Mouse (Mus musculus): Measurements from ENCODE around the gene Tbce.
"Not testable (repeated sequence)": the region's sequence is repeated elsewhere in the genome, so short reads cannot be mapped to it uniquely, and the experiment has no call there.

The Tbce gene

DNA sequence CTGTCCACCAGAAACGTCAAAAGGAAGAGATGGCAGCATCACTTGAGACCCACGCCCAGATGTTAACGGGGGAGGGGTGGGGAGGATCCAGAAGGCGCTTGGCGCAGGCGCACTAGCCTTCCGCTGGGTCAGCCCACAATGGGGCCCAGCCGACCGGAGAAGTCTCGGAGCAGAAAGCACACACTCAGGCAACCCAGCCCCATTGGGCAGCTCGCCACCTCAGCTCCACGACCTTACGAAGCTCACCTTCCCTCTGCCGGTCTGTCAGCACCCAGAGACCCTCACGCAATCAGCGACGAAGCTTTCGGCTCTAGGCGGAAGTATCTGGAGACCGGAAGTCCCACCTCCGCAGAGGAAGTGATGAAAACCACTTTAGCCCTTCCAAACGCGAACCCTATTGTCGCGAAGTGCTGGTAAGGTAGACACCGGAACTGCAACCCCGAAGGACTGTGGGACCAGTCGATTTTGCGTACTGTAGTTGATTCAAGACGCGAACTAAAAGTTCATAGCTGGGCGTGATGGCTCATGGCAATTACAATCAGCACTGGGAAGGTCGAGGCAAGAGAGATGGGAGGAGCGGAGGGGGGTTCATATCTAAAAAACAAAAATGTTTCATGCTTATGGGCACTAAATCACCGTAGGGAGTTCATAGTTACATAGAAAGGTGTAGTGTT lies at the start of gene Tbce:
Gene Tbce (minus strand): TSS at position 347 of the 674 bp plus-strand sequence.
- peak; percentile 92 to 96 for DNase-seq (ENCODE audit: low spot score in 2 of 2)

DNA sequence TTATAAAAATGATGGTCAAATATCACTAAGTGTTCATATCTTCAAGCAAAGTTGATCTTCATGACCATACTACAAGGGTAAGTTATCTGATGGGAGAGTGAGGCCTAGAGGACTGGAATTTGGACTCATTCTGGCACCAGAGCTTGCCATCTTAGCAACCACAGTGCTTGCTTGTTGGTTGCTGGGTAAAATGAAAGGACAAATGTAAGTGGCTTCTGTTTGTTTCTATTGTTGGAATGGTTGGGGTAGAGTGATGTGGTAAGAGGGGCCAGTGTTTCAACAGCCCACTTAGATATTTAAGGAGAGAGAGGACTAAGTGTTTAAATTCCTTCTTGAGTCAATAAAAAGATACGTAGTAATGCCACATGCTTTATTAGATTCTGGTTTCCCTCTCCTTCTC lies 49.2 kb upstream of the Tbce start:
- no peak for DNase-seq (ENCODE audit: low spot score in 2 of 2)

- DNase-seq (ENCODE audit: low spot score in 2 of 2): no peak
Observed at GRCm38 (mm10) chr13:14075326-14075725, 35.9 kb upstream of the Tbce start.

DNA sequence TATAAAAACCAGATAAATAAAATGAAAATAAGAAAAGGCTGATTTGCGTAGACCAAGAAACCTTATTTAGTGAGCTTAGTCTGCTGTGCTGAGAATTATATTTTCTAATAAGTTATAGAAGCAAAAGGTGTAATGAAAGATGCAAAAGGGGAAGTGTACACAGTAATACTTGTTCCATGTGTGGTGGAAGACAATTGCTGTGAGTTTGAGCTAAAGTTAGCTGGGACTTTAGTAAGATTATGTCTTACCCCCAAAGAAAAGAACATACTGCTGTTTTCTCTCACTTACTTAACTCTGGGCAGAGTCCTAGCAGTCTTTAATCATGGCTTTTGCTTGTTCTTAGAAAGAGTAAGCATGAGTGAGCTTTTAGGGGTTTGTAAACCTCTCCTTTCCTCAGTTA lies 34.9 kb upstream of the Tbce start:
- DNase-seq (ENCODE audit: low spot score in 2 of 2): no peak

DNA sequence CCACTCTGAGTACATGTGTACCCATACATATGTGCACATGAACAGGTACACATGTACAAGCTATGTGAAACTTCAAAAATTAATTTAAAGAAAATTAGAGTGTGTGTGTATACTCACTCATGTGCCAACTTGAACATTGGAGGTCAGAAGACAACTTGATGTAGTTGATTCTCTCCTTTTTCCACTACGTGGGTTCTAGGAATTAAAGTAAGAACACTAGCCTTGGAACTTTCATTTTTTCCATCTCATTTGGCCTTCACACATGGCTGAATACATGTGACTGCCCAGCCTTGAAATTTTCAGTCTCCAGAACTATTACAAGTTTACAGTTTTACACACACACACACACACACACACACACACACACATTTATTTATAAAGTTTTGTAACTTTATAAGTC lies 29.9 kb upstream of the Tbce start:
- DNase-seq (ENCODE audit: low spot score in 2 of 2): no peak

- no peak for DNase-seq (ENCODE audit: low spot score in 2 of 2)
Observed at GRCm38 (mm10) chr13:14068035-14068434, 28.6 kb upstream of the Tbce start.

- DNase-seq (ENCODE audit: low spot score in 2 of 2): no peak
Observed at GRCm38 (mm10) chr13:14065701-14066100, 26.3 kb upstream of the Tbce start.

- no peak for DNase-seq (ENCODE audit: low spot score in 2 of 2)
Observed at GRCm38 (mm10) chr13:14065028-14065380, 25.6 kb upstream of the Tbce start.

DNA sequence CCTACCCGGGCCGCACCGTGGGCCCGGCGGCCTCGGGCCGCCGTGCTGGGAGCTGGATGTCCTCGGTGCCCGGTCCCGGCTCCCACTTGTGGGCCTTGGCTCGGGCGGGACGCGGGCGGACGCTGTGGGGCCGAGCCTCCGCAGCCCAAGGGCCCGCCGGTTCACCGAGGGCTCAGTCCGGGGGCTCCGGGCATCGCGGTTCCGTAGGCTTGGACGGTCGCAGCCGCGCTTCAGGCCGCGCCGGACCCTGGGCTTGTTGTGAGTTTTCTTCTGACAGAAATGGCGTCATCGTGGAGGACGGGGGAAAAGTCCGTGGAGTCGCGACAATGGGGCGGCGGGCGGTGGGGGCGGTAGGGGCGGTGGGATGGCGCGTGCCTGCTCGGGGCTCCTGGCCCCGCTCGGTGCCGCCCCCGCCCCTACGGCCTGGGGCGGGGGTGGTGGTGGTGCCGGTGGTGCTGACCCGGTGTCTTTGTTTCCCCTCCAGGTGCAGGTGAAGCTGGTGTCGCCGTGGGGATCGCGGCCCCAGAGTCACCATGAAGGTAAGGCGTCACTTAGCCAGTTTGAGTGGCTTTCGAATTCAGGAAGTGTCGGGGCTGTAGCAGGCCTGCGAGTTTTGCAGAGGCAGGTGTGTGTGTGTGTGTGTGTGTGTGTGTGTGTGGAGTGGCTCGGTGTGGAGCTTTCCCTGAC lies 25.0 kb upstream of the Tbce start:
- DNase-seq (ENCODE audit: low spot score in 2 of 2): peak in 1 of 2 experiments; percentile 34

- no peak for DNase-seq (ENCODE audit: low spot score in 2 of 2)
Observed at GRCm38 (mm10) chr13:14063942-14064271, 24.5 kb upstream of the Tbce start.

DNA sequence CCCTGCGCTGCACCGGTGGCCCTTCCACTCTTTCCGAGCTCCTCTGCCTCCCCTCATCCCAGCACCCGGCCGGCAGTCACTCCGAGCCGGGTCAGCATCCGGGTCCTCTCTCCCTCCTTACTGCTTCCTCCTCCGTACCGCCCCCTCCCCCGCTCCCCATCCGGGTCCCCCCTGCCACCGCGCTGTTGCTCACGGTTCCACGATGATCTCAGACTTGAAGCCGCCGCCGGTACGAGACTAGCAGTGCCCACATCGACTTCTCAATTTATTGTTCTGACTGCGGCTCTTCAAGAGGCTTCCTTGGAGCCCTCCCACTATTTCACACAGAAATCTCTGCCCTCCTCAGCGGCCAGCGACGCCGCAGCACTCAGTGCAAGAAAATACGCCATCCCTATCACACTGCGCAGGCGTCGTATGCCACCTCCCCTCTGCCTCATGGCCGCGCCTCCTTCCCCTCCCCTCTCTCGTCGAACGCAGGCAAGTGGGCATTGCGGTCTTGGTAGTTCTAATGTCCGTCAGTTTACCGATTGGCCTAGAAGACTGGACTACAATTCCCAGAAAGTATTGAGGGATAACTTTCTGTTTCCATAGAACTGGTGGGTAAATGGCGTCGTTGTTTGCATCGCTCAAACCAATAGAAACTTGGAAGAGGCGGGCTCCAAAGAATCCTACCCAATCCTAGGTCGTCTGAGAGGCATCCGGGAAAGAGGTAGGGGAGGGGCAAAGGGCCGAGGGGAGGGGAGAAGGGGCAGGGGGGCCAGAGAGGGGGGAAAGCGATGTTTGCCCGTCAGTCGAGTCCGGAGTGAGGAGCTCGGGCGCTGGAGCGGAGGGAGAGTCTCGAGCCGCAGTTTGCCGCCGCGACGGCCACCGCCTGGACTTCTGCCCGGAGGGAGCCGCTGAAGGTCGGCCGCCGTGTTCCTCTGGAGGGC lies 23.8 kb upstream of the Tbce start, which contains the start of the genes Arid4b and Ggps1:
Gene Arid4b (plus strand): TSS at position 220 of the 929 bp plus-strand sequence.
Gene Ggps1 (minus strand): TSS at position 476 of the 929 bp plus-strand sequence.
- peak; percentile 96 to 97 for DNase-seq (ENCODE audit: low spot score in 2 of 2)

GRCm38 (mm10) chr13:14062209-14063012 lies 23.0 kb upstream of the Tbce start:
- DNase-seq (ENCODE audit: low spot score in 2 of 2): no peak

GRCm38 (mm10) chr13:14059582-14059981 lies 20.1 kb upstream of the Tbce start:
- no peak for DNase-seq (ENCODE audit: low spot score in 2 of 2)

DNA sequence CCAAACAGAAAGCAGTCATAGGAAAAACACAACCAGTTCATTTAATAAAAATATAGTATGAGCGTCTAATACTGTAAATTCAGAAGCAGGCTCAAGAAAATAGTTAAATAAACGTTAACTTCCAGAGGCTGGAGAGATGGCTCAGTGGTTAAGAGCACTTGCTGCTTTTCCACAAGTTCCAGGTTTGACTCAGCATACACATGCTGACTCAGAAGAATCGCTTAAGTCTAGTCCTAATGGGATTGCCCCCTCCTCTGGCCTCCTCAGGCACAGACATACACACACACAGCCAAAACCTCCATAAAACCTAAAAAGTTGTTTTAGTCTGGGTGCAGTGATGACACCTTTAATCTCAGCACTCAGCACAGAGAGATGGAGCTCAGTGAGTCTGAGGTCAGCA lies 17.4 kb upstream of the Tbce start:
- no peak for DNase-seq (ENCODE audit: low spot score in 2 of 2)

DNA sequence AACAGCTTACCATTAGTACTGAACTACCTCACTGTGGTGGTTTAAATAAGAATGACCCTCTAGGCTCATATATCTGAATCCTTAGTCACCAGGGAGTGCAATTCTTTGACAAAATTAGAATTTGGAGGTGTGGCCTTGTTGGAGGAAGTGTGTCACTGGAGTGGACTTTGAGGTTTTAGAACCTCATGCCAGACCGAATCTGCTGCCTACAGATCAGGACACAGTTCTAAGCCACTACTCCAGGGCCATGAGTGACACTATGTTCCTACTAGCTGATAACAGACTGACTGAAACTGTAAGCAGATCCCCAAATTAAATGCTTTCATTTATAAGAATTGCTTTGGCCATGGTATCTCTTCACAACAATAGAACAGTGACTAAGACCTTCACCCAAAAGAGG lies 10.4 kb upstream of the Tbce start:
- DNase-seq (ENCODE audit: low spot score in 2 of 2): no peak

DNA sequence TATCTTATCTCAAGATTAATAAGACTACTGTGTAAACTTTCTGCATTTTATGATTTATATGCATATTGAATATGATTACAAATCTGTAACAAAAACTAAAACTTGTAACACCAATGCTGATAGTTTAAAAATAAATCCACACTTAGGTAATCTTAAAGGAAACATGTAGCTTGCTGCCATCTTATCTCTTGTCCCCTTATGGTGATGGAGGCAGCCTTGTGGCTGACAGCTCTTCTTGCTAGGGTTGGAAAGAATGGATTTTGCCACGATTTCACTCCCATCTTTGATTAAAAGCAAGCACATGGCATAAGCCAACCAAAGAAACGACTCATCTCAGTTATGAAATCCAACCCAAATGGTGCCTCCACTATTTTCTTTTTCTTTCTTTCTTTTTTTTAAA lies 5.1 kb upstream of the Tbce start:
- no peak for DNase-seq (ENCODE audit: low spot score in 2 of 2)

GRCm38 (mm10) chr13:14043851-14044250 lies 4.4 kb upstream of the Tbce start:
- DNase-seq (ENCODE audit: low spot score in 2 of 2): no peak

GRCm38 (mm10) chr13:14040186-14040585 lies 748 bp upstream of the Tbce start:
- no peak for DNase-seq (ENCODE audit: low spot score in 2 of 2)

DNA sequence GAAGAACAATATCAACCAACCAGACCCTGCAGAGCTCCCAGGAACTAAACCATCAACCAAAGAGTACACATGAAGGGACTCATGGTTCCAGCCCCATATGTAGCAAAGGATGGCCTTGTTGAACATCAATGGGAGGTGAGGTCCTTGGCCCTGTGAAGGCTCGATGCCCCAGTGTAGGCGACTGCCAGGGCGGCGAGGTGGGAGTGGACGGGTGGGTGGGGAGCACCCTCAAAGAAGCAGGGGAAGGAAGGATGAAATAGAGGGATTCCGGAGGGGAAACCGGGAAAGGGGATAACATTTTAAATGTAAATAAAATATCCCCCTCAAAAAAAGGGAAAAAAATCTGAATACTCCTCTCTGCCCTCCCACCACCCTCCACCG lies 537 bp downstream of the Tbce start:
- peak; percentile 21 to 31 for DNase-seq (ENCODE audit: low spot score in 2 of 2)

- DNase-seq (ENCODE audit: low spot score in 2 of 2): no peak
Observed at GRCm38 (mm10) chr13:14035875-14036630, 3.4 kb downstream of the Tbce start.

DNA sequence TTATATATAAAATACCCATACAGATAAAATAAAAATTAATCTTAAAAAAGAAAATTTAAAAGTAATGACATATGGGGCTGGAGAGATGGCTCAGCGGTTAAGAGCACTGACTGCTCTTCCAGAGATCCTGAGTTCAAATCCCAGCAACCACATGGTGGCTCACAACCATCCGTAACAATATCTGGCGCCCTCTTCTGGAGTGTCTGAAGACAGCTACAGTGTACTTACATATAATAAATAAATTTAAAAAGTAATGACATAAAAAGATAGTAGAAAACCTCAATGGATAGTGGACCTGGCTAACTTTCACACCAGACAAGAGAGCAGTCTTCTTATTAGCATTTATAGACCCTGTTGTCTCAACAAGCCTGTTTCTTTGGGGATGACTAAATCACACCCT lies 4.1 kb downstream of the Tbce start:
- not testable (repeated sequence) for DNase-seq (ENCODE audit: low spot score in 2 of 2)
